Mouse (Mus musculus) brain, embryonic 14.5 days (tissue): Measurements from ENCODE around the gene Eps8.

Experiments used
- CTCF ChIP-seq: fragments of 200-500 bp; IDR thresholded peaks from 2 replicates; pipeline ENCODE4 v1.5.1; 2012; ENCODE audit warnings: inconsistent platforms, mild to moderate bottlenecking, moderate library complexity, borderline replicate concordance; ENCODE audit not compliant: insufficient read depth, insufficient read length; ENCODE audit errors: extremely low read depth
- POLR2A ChIP-seq: fragments of 200-500 bp; IDR thresholded peaks from 2 replicates; pipeline ENCODE4 v1.6.1; 2012; ENCODE audit warnings: mild to moderate bottlenecking, inconsistent platforms, borderline replicate concordance; ENCODE audit not compliant: poor library complexity, insufficient read depth, insufficient read length, severe bottlenecking; ENCODE audit errors: extremely low read depth

GRCm38 (mm10) chr6:137648110-137649067 is 6.3 kb downstream of the Eps8 start:
- TF ChIP-seq CTCF: no peak
- no peak for TF ChIP-seq POLR2A
